Mouse (Mus musculus): ENCODE results near the gene Gng12. TPM values are rescaled to one million over a fixed set of nuclear protein-coding genes. Genes with fewer than 3 reads are reported as not detected.

Gene Gng12
- total RNA-seq, 2 experiments from 2014 or later = 26.0 to 27.1 TPM

DNA sequence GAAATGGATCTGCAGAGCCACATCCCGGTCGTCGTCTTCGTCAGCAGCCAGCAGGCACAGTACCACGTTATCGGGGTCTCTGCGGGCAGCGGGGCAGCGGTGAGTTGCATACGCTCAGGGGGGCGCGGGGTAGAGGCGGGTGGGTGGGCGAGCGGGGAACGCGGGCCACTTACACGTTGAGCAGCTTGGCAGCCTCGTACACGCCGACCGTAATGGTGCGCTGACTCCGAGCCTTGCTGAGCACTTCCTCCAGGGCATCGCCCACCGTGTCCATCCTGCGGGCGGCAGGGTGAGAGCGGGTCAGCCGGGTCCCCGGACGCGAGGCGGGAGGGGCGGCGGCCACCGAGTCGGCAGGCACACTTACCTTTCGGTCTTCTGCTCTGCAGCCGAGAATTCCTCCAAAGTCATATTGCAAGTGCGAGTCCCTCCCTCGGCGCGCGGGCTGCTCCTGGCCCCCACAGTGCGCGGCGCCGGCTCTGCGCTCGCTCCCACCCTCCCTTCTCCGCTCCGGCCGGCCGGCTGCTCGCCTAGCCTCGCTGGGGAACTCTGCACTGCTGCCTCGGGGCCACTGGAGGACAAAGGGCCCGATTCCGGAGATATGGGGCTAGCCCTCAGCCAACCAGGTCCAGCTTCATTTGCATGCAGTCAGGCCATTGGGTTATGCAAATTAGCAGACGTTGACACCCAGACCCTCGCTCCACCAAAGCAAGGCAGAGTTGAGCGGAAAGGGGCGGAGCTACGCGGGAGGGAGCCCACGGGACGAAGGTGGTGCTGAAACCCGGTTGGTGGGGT lies 140.8 kb downstream of the Gng12 start, which contains the start of gene Gadd45a:
Gadd45a (minus strand) TSS at position 621 of the 792 bp plus-strand sequence.
- DNase-seq = peak; percentile 93 to 94
- intact Hi-C loops (cut with DNase I) = loop anchor here (1.0 to 5.0 kb wide), 5 partner anchors 65 to 120 kb away; no protein-coding TSS in a partner anchor

DNA sequence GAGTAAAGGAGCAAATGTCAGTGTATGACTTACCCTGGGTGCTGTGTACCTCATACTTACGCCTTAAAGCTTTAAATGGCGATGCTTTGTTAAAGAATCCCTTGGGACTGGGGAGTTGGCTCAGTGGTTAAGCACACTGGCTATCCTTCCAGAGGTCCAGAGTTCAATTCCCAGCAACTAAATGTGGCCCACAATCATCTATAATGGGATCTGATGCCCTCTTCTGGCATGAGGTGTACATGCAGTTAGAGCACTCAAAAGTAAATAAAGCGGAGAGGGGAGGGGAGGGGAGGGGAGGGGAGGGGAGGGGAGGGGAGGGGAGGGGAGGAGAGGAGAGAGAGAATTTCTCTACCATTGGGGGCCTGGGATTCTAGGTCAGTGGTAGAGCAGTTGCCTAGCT lies 142.8 kb downstream of the Gng12 start:
- no peak for DNase-seq
- intact Hi-C loops (cut with DNase I) = loop anchor here (5.0 kb wide), 3 partner anchors 63 to 118 kb away; no protein-coding TSS in a partner anchor

DNA sequence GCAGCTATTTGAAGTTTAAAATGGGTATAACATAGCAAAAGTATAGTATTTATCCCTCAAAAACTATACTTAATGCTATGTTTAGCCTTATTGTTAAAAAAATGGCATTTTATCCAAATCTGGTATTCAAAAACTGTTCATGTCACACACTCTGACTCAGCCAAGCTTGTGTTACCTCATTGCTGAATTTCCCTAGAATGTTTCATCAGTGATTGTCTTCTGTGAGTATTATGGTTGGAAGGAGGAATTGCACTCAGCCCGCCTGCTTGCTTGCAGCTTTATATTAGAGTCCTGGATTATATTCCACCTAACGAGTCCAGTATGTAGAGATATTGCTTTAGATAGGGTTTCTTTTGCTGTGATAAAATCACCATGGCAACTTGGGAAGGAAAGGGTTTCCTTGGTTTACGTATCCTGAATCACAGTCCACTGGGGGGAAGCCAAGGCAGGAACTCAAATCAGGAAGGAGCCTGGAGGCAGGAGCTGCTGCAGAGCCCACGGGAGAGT lies 144.8 kb downstream of the Gng12 start:
- intact Hi-C loops (cut with DNase I) = loop anchor here (10.0 kb wide), 1 partner anchor 284 kb away; no protein-coding TSS in a partner anchor
- no peak for DNase-seq

DNA sequence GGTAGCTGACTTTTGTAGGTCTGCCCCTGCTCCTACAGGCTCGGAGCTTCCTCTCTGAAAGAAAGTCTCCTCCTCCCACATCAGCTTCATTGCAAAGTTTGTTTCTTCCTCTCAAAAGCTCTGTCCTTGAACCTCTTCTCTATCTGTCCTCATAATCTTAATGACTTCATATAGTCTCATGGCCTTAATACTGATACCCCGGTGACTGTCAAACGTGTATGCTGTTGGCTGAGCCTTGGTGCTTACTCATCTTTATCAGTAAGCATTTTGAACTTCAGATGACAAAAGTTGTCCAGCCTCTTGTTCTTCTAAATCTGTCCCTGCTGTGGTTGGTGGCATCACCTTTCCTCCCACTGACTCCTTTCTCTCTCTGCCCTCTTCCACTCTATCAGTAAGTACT lies 149.2 kb downstream of the Gng12 start:
- intact Hi-C loops (cut with DNase I) = loop anchor here (10.0 kb wide), 1 partner anchor 279 kb away; no protein-coding TSS in a partner anchor
- no peak for DNase-seq

DNA sequence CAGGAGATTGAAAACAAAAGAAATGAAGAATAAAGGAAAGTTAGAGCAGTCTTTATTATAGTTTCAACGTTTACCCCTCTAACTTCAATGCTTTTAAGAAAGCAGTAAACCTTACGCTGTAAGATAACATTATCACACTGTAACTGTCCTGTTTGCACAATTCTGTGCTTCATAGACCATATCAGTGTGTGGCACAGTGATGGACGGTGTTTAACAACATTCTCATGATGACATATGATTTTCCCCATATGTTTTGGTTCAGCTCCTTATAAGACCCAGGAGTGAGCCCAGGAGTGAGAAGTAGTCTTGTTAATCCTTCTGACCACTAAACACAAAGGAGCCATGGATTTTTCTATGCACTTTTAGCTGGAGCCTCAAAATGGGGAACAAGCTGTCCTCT lies 150.7 kb downstream of the Gng12 start:
- intact Hi-C loops (cut with DNase I) = loop anchor here (10.0 kb wide), 1 partner anchor 278 kb away; no protein-coding TSS in a partner anchor

DNA sequence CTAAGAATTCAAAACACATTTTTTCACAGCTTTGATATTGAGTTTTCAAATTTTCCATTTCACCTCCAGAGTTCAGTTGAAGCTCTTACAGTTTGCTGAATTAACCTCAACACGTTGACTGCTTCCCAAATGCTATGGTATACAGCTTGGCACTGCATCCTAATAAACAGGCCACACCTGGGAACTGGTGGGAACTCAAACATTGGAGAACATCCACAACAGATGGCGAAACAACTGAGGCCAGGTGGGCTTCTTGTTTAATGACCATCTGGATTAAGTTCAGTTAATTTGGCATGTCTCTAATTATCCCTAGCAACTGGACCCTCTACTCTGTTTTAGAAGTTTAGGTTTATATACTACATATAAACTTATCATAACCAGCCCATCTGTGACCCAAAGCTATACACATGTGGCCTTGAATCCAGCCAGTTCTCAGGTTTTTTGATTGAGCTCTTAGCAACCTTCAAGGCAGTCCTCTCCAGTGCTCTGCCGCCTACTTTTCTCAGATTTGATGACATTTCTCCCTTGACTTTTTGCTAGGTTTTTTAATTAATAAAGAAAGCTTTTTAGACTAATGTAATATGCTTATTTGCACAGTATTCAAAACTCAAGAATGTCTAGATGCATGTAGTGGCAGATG lies 152.0 kb downstream of the Gng12 start:
- no peak for DNase-seq
- intact Hi-C loops (cut with DNase I) = loop anchor here (10.0 kb wide), 1 partner anchor 277 kb away; no protein-coding TSS in a partner anchor

More for the DNA sequence above, 150.7 kb downstream of the Gng12 start:
- no peak for DNase-seq

DNA sequence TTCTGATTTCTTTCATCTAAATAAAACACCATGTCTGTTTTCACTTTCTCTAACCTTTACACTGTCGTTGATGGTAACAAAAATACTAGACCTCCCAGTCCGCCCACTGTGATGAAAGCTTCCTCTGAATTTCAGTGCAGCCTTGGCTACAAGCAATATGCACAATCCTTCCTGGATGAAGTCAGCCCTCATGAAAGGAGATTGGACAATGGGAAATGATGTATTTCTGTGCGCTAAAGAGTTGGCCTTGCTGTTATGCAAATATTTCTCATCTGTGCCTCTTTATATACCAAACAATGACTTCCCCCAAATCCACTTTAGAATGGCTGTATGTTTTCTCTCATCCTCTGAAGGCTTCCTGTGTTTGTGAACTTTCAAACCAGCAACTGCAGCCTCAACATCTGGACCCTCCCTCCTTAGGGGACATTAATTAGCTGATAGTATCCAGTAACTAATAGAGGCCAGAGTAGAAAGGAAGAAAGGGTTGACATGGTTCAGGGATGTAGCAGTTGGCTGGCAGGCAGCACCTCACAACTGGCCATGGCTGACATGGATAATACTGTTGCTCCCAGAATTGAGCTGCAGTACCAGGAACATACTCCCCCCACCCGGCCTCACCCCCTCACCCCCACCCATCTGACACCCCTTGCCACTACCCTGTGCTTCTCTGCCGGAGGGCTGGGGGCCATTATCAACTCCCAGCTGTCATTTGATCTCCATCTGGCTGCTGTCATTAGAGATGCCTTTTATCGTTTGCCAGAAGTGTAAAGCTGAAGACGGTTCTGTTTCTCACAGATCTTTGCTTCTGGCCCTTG lies 152.9 kb downstream of the Gng12 start:
- intact Hi-C loops (cut with DNase I) = loop anchor here (10.0 kb wide), 1 partner anchor 276 kb away; no protein-coding TSS in a partner anchor

DNA sequence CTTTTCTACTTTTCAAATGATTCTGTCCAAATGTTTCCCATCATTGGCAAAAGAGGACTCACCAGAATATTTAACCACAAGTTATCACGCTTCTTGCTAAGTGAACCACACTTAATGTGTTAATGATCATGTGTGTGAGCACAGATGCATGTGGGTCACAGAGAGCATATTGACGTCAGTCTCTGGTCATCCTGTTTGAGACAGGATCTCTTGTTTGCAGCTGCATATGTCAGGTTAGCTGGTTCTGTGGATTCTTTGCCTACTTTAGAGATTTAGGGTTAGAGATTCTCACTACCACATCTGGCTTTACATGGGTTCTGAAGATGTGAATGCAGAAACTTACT lies 153.5 kb downstream of the Gng12 start:
- intact Hi-C loops (cut with DNase I) = loop anchor here (10.0 kb wide), 1 partner anchor 275 kb away; no protein-coding TSS in a partner anchor
- DNase-seq = no peak

More for the DNA sequence above, 152.9 kb downstream of the Gng12 start:
- DNase-seq = no peak

DNA sequence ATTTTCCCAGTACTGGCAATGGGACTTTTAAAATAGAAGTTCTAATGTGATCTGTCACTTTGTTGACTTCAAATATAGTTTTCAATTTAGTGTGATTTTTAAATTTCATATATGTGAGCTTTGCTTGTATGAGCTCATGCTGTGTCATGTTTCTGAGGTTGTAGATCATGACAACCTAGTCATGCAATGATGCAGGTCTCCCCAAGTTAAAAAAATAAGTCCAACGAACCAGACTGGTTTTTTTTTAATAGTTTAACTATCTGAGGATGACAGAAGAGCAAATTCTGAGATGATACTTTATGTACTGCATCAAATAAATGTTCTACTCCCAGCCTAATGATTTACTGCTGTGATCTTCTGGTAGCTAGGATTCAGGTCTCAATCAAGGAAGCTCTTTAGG lies 153.9 kb downstream of the Gng12 start:
- intact Hi-C loops (cut with DNase I) = no loop called here
- DNase-seq = no peak

DNA sequence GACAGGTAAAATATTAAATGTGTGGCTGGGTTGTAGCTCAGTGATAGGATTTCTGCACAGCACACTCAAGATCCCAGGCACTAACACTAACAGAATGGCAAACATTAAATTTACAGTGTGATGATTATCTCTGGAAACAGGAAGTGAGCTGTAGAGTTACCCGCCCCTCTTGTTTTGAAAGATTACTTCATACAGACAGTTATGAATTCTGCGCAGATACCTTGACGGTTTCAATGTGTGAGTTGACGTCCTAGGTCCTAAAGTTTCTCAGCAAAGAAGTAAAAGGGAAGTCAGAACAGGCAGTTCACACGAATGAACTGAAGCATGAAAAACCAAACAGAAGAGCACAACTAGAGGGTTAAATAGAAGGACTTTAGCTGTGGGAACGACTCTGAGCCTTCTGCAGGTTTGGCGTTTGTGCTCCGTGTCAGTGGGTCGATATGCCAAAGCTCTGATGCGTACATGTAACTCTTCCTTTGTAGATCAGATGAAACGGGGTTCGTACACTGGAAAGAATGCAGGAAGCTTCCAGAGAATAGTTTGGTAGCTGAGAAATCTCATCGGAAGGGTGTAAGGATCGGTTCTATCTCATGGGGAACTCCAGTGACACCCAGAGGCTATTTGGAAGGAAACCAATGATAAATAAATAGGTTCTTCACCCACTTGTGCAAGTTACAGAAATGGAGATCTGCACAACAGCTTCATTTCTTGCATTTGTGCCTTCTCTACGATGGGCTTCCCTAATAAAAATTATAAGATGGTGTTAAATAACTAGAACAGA lies 160.1 kb downstream of the Gng12 start:
- DNase-seq = no peak
- intact Hi-C loops (cut with DNase I) = loop anchor here (5.0 kb wide), 2 partner anchors 46 to 81 kb away; no protein-coding TSS in a partner anchor

DNA sequence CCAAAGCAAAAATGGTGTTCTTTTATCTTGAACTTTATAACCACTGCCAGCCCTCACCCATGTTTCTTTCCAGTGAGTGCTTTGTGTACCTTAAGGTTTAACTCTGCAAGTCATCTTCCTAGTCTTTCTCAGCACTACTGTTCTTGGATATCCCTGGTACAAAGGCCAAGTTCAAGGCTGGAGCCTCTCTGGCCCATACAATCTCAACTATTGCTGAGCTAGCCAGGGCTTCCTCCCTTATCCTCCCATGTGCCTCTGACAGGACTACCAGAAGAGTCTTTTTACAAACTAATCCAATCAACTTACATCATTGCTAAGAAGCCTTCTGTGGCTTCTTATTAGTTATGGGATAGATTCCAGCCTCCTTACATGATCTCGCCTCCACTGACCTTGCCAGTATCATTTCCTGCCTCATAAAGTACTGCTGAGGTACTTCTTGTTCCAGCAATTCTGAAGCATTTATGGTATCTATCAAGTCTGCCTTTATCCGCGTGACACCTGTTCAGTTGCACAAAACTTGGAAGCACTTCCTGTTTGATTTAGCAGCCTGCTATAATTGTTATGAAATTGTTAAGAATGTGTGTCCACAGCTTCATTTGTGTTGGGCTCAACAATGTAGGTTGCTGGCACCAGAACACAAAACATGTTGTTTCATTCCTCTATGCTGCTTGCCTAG lies 160.8 kb downstream of the Gng12 start:
- intact Hi-C loops (cut with DNase I) = loop anchor here (5.0 kb wide), 2 partner anchors 45 to 80 kb away; no protein-coding TSS in a partner anchor
- DNase-seq = no peak

DNA sequence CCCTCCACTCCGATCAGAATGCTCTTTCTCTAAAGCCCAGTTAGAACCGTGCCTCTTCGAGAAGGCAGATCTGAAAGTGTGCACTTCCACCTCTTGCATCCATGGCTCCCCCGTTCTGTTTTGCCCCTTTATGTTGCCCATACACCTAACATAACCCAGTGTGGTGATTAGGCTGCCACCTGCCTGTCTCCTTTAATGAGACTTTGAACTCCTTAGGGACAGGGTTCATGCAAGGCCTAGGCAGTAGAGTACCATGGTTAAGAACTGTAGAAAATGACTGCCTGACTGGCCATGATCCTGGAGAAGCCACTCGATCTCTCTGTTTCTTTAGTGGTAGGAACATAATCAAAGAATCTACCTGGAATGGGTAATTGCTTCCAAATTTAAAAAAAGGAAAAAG lies 161.4 kb downstream of the Gng12 start:
- no peak for DNase-seq
- intact Hi-C loops (cut with DNase I) = loop anchor here (5.0 kb wide), 2 partner anchors 45 to 80 kb away; no protein-coding TSS in a partner anchor

DNA sequence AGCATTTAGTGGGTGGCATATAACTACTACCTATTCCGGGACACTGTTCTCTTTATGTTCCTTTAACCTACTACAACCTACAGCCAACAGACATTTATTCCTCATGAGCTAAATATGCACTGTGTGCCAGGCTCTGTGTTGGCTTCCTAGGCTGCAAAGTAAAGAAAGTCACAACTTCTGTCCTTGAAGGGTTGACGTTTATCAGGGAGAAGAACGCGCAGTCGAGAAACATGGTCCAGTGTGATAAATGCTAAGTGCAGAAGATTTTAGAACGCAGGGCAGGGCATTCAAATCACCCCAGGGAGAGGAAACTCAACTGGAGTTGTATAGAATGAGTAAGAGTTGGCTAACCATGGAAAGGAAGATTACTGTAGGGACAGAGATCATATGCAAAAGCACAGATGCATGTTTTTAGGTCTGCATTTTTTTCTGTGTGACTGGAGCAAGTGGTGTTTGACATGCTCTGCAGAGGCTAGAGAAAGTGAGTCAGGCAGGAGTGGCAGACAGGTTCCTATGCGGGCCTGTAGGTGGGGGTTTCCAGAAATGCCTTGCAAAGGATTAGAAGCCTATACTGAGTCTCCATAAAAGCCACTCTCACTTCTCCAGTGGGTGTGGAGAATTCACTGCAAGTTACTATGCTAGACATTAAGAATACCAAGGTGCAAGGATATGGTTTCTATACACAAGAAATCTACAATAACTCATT lies 161.9 kb downstream of the Gng12 start:
- intact Hi-C loops (cut with DNase I) = loop anchor here (5.0 kb wide), 2 partner anchors 44 to 79 kb away; no protein-coding TSS in a partner anchor
- no peak for DNase-seq

DNA sequence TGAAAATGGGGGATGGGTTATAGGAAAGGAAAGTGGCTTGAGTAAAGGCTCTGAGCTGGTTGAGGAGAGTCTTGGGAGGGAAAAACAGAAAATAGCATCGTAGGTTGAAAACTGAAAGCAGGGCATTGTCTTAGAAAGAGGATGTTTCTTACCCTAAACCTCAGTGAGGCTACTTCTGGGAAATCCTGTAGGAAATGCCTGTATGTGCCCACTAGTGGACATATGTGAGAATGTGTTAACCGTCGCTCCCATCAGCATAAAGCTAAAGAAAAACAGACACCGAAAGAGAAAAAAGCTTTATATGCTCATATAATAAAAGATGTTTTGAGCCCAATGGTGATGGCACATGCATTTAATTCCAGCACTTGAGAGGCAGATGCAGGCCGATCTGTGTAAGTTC lies 163.9 kb downstream of the Gng12 start:
- DNase-seq = no peak
- intact Hi-C loops (cut with DNase I) = no loop called here

DNA sequence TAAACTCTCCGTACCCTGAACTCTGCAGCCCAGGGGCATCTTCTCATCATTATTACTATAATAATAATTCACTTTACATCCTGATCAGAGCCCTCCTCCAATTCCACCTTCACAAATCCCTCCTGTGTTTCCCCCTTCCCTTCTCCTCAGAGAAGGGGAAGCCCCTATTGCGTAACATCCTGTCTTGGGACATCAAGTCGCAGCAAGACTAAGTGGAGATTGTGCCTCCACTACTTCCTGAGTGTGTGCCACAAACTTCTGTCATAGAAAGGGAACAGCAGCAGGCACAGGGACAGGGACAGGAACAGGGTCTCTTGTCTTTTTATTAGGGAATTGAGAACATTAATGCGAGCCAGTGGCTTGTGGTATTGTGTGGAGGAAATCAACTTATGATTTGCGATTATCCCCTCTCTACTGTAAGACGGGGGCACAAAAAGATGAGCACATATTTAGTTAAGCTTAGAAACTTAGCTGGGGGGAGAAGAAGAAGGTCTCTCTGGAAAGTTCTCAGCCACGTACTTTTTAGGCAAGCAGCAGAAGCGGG lies 173.1 kb downstream of the Gng12 start:
- no peak for DNase-seq
- intact Hi-C loops (cut with DNase I) = no loop called here

DNA sequence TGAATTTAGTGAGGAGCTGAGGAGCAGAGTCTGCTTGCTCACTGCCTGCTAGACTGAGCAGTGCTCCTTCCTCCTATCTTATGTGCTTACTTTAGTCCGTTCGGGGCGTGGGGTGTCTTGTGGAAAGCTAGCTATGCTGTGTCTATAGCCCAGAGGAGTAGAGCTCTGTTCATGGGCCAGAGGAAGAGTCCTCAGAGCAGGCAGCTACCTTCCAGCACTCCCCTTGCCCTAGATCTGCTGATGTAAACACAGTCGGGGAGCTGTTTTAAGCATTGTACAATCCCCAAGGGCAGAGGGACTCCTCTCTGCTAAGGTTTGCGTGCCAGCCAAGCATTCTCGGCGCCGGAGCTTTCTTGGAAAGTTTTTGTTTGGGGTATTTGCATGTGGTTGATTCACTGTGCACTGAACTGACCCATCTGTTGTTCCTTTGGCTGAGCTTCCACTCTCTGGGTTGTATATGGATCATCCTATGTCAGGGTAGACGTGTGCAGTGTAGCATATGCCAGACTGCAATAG lies 173.7 kb downstream of the Gng12 start:
- no peak for DNase-seq
- intact Hi-C loops (cut with DNase I) = no loop called here
